Mouse (Mus musculus) olfactory bulb, adult 2 months (tissue): ENCODE data around the gene Padi3. TPM values are rescaled to one million over a fixed set of nuclear protein-coding genes. Genes with fewer than 3 reads are reported as not detected.

ENCODE experiments used
- H3K27ac ChIP-seq: fragments of 200-500 bp; 2 replicates; pipeline ENCODE4 v1.5.1; 2012; ENCODE audit warnings: low read depth, low read length; ENCODE audit not compliant: insufficient read depth
- H3K4me1 ChIP-seq: fragments of 200-500 bp; 2 replicates; pipeline ENCODE4 v1.6.1; 2012; ENCODE audit warnings: low read length; ENCODE audit not compliant: control insufficient read depth, insufficient read depth
- H3K4me3 ChIP-seq: fragments of 200-500 bp; 2 replicates; pipeline ENCODE4 v1.5.1; 2012; ENCODE audit warnings: mild to moderate bottlenecking, low read depth, low read length, moderate library complexity; ENCODE audit not compliant: insufficient read depth
- CTCF ChIP-seq: fragments of 200-500 bp; IDR thresholded peaks from 2 replicates; pipeline ENCODE4 v1.5.1; 2012; ENCODE audit warnings: low read depth, mild to moderate bottlenecking, low read length, moderate library complexity; ENCODE audit not compliant: insufficient read depth
- POLR2A ChIP-seq: fragments of 200-500 bp; IDR thresholded peaks from 2 replicates; pipeline ENCODE4 v1.6.1; 2012; ENCODE audit warnings: mild to moderate bottlenecking, low read depth, low read length, moderate library complexity; ENCODE audit not compliant: insufficient read depth
- WGBS: fragments of 180-500 bp; shearing (Covaris S2); methylation state at CpG from one replicate; pipeline ENCODE4 v1.1.7; 2018; 5-methylcytosine and 5-hydroxymethylcytosine counted together
- polyA plus RNA-seq: library from polyadenylated mRNA; stranded (reverse); fragments of >200 nt; gene quantifications from 2 replicates; pipeline ENCODE4 v1.2.4, GENCODE M21; 2012; ENCODE audit warnings: low replicate concordance; ENCODE audit not compliant: missing spikeins, insufficient read depth, insufficient read length

Padi3 gene
- polyA plus RNA-seq, 1 experiment = not detected

- no peak overlapping the region for H3K4me3 ChIP-seq
- WGBS = 77% methylated on average over 4 of the region's 4 CpGs
- no peak overlapping the region for H3K27ac ChIP-seq
- H3K4me1 ChIP-seq = 0 out of 2 replicates have a peak, but pooled peaks cover 2% of the 10 kb centered on the region
- no peak for TF ChIP-seq POLR2A
- no peak for TF ChIP-seq CTCF
Measured at GRCm38 (mm10) chr4:140844991-140845390, 34.5 kb upstream of the Padi3 start.

- TF ChIP-seq CTCF = no peak
- no peak for TF ChIP-seq POLR2A
- WGBS = 63% methylated on average over 15 of the region's 15 CpGs
- Histone ChIP-seq H3K4me1 (0 out of 2 replicates have a peak, but pooled peaks cover 2% of the 10 kb centered on the region), H3K4me3 (no peak overlapping the region), H3K27ac (no peak overlapping the region)
Measured at GRCm38 (mm10) chr4:140843670-140844280, 33.3 kb upstream of the Padi3 start.

- Histone ChIP-seq H3K4me3 (no peak overlapping the region), H3K4me1 (peaks cover 7% of the 10 kb centered on the region; the same call in 1 of the 2 replicates), H3K27ac (no peak overlapping the region)
- no peak for TF ChIP-seq POLR2A
- no peak for TF ChIP-seq CTCF
- WGBS = 88% methylated on average over 1 of the region's 1 CpGs
Measured at GRCm38 (mm10) chr4:140842909-140843308, 32.5 kb upstream of the Padi3 start.

- TF ChIP-seq POLR2A (no peak), CTCF (no peak)
- 47% methylated on average over 8 of the region's 8 CpGs for WGBS
- no peak overlapping the region for H3K4me3 ChIP-seq
- H3K27ac ChIP-seq = no peak overlapping the region
- H3K4me1 ChIP-seq = peaks cover 27% of the 10 kb centered on the region
Measured at GRCm38 (mm10) chr4:140837879-140838278, 27.4 kb upstream of the Padi3 start.

GRCm38 (mm10) chr4:140836208-140836866 is 25.9 kb upstream of the Padi3 start:
- Histone ChIP-seq H3K4me1 (peaks cover 27% of the 10 kb centered on the region), H3K4me3 (no peak overlapping the region), H3K27ac (no peak overlapping the region)
- WGBS = 42% methylated on average over 11 of the region's 11 CpGs
- no peak for TF ChIP-seq POLR2A
- no peak for TF ChIP-seq CTCF

GRCm38 (mm10) chr4:140835682-140836081 is 25.2 kb upstream of the Padi3 start:
- no peak overlapping the region for H3K27ac ChIP-seq
- H3K4me1 ChIP-seq = peaks cover 27% of the 10 kb centered on the region
- no peak for TF ChIP-seq POLR2A
- no peak for TF ChIP-seq CTCF
- no peak overlapping the region for H3K4me3 ChIP-seq
- 16% methylated on average over 10 of the region's 10 CpGs for WGBS

GRCm38 (mm10) chr4:140834327-140834934 is 24.0 kb upstream of the Padi3 start:
- H3K4me3 ChIP-seq = no peak overlapping the region
- peaks cover 27% of the 10 kb centered on the region for H3K4me1 ChIP-seq
- H3K27ac ChIP-seq = no peak overlapping the region
- WGBS = 90% methylated on average over 6 of the region's 6 CpGs
- no peak for TF ChIP-seq CTCF
- TF ChIP-seq POLR2A = no peak

GRCm38 (mm10) chr4:140832821-140833220 is 22.4 kb upstream of the Padi3 start:
- 66% methylated on average over 8 of the region's 8 CpGs for WGBS
- Histone ChIP-seq H3K27ac (no peak overlapping the region), H3K4me1 (peaks cover 21% of the 10 kb centered on the region), H3K4me3 (no peak overlapping the region)
- no peak for TF ChIP-seq POLR2A
- TF ChIP-seq CTCF = no peak

- Histone ChIP-seq H3K4me1 (peaks cover 18% of the 10 kb centered on the region), H3K4me3 (no peak overlapping the region), H3K27ac (no peak overlapping the region)
- WGBS = 96% methylated on average over 4 of the region's 4 CpGs
- no peak for TF ChIP-seq CTCF
- no peak for TF ChIP-seq POLR2A
Measured at GRCm38 (mm10) chr4:140831808-140832207, 21.4 kb upstream of the Padi3 start.
